Mouse (Mus musculus) CH12.LX (cell line): ENCODE data around the gene Ptov1. TPM values are rescaled to one million over a fixed set of nuclear protein-coding genes. Genes with fewer than 3 reads are reported as not detected.

Source experiments
- DNase-seq: peaks from one replicate; pipeline ENCODE4 v3.0.0-alpha.2; 2013; ENCODE audit errors: extremely low read depth
- H3K27ac ChIP-seq: 2 replicates; pipeline ENCODE4 v1.5.1; 2012; ENCODE audit warnings: low read depth, mild to moderate bottlenecking, control low read depth, moderate library complexity; ENCODE audit not compliant: insufficient read depth
- H3K27me3 ChIP-seq: replicated peaks from 2 replicates; pipeline ENCODE3; 2012; ENCODE audit warnings: inconsistent platforms
- H3K36me3 ChIP-seq, 2 experiments: replicated peaks in 1 of 2; 2 replicates each; pipeline versions ENCODE3 to v1.6.1; 2012; ENCODE audit warnings: inconsistent platforms in 1 of 2, low read length in 1 of 2, mild to moderate bottlenecking in 1 of 2, mixed read lengths in 1 of 2, moderate library complexity in 1 of 2; ENCODE audit not compliant: control insufficient read depth in 1 of 2, insufficient read depth in 1 of 2
- H3K4me1 ChIP-seq, 2 experiments: 2 replicates each; pipeline ENCODE4 v1.6.1; 2012; ENCODE audit warnings: inconsistent platforms in 1 of 2, moderate library complexity in 1 of 2; ENCODE audit not compliant: insufficient read depth in 2 of 2, control insufficient read depth in 1 of 2
- H3K4me2 ChIP-seq: 2 replicates; pipeline ENCODE4 v1.6.1; 2012; ENCODE audit warnings: low read depth, mild to moderate bottlenecking, control low read depth; ENCODE audit not compliant: poor library complexity, insufficient read depth, severe bottlenecking
- H3K4me3 ChIP-seq, 3 experiments: fragments of 150-350 bp in 1 of 3; sonication (generic) in 1 of 3; replicated peaks in 1 of 3; 2 replicates each; pipeline versions ENCODE3 to v1.5.1; 2011 to 2012; ENCODE audit warnings: low read depth in 2 of 3, low read length in 2 of 3, mild to moderate bottlenecking in 2 of 3, moderate library complexity in 2 of 3, control low read depth in 1 of 3, improper control_type of control experiment in 1 of 3, inconsistent platforms in 1 of 3, mixed read lengths in 1 of 3; ENCODE audit not compliant: poor library complexity in 1 of 3
- H3K79me2 ChIP-seq: replicated peaks from 2 replicates; pipeline ENCODE4 v1.6.1; 2012; ENCODE audit warnings: mild to moderate bottlenecking, moderate library complexity; ENCODE audit not compliant: control insufficient read depth, poor library complexity, insufficient read depth, severe bottlenecking; ENCODE audit errors: extremely low read depth
- H3K9ac ChIP-seq: 2 replicates; pipeline ENCODE4 v1.6.1; 2012; ENCODE audit warnings: low read depth, mild to moderate bottlenecking, control low read depth, moderate library complexity; ENCODE audit not compliant: insufficient read depth
- H3K9me3 ChIP-seq: replicated peaks from 2 replicates; pipeline ENCODE3; 2012; ENCODE audit warnings: low read length, inconsistent platforms, mixed read lengths
- CHD1 ChIP-seq: IDR thresholded peaks from 2 replicates; pipeline ENCODE4 v1.6.1; 2012; ENCODE audit warnings: low read depth, low read length, improper control_type of control experiment, inconsistent platforms
- CTCF ChIP-seq, 2 experiments: IDR thresholded peaks in 1 of 2; conservative IDR thresholded peaks in 1 of 2; 2 replicates each; pipeline ENCODE4 v1.5.1; 2011 to 2012; ENCODE audit warnings: low read depth in 2 of 2, low read length in 2 of 2, improper control_type of control experiment in 1 of 2, inconsistent platforms in 1 of 2, mild to moderate bottlenecking in 1 of 2, moderate library complexity in 1 of 2
- E2F4 ChIP-seq: IDR thresholded peaks from 2 replicates; pipeline ENCODE4 v1.6.1; 2011; ENCODE audit warnings: low read depth, low read length, improper control_type of control experiment; ENCODE audit not compliant: insufficient replicate concordance
- GABPA ChIP-seq: IDR thresholded peaks from 2 replicates; pipeline ENCODE4 v1.6.1; 2012; ENCODE audit warnings: low read depth, low read length, improper control_type of control experiment, inconsistent platforms; ENCODE audit not compliant: insufficient replicate concordance
- HCFC1 ChIP-seq: IDR thresholded peaks from 2 replicates; pipeline ENCODE4 v1.6.1; 2012; ENCODE audit warnings: low read depth, mild to moderate bottlenecking, inconsistent platforms, low read length, improper control_type of control experiment
- JUND ChIP-seq: conservative IDR thresholded peaks from 2 replicates; pipeline ENCODE4 v1.6.1; 2011; ENCODE audit warnings: low read depth, low read length, improper control_type of control experiment
- KAT2A ChIP-seq: IDR thresholded peaks from 2 replicates; pipeline ENCODE4 v1.6.1; 2012; ENCODE audit warnings: low read length, improper control_type of control experiment, inconsistent platforms; ENCODE audit not compliant: insufficient replicate concordance
- MAX ChIP-seq: IDR thresholded peaks from 2 replicates; pipeline ENCODE4 v1.6.1; 2011; ENCODE audit warnings: low read length, improper control_type of control experiment
- MAZ ChIP-seq: IDR thresholded peaks from 2 replicates; pipeline ENCODE4 v1.6.1; 2012; ENCODE audit warnings: low read depth, mild to moderate bottlenecking, inconsistent platforms, low read length, improper control_type of control experiment, moderate library complexity
- MEF2A ChIP-seq: IDR thresholded peaks from 2 replicates; pipeline ENCODE4 v1.6.1; 2014; ENCODE audit warnings: low read depth, mild to moderate bottlenecking, inconsistent platforms, low read length, improper control_type of control experiment, borderline replicate concordance
- MXI1 ChIP-seq: IDR thresholded peaks from 2 replicates; pipeline ENCODE4 v1.6.1; 2011; ENCODE audit warnings: mild to moderate bottlenecking, low read depth, low read length, improper control_type of control experiment
- MYC ChIP-seq: IDR thresholded peaks from 2 replicates; pipeline ENCODE4 v1.6.1; 2011; ENCODE audit warnings: low read depth, mild to moderate bottlenecking, improper control_type of control experiment, low read length
- NELFE ChIP-seq: IDR thresholded peaks from 2 replicates; pipeline ENCODE4 v1.6.1; 2011; ENCODE audit warnings: low read depth, low read length, improper control_type of control experiment
- SIN3A ChIP-seq: IDR thresholded peaks from 2 replicates; pipeline ENCODE4 v1.6.1; 2012; ENCODE audit warnings: low read length, improper control_type of control experiment, inconsistent platforms
- USF1 ChIP-seq: IDR thresholded peaks from 2 replicates; pipeline ENCODE4 v1.6.1; 2014; ENCODE audit warnings: low read depth, mild to moderate bottlenecking, inconsistent platforms, low read length, improper control_type of control experiment
- USF2 ChIP-seq: conservative IDR thresholded peaks from 2 replicates; pipeline ENCODE4 v1.6.1; 2011; ENCODE audit warnings: low read depth, low read length, improper control_type of control experiment
- ZC3H11A ChIP-seq: IDR thresholded peaks from 2 replicates; pipeline ENCODE4 v1.6.1; 2012; ENCODE audit warnings: low read depth, mild to moderate bottlenecking, inconsistent platforms, low read length, improper control_type of control experiment
- ZKSCAN1 ChIP-seq: IDR thresholded peaks from 2 replicates; pipeline ENCODE4 v1.6.1; 2012; ENCODE audit warnings: low read depth, inconsistent platforms, low read length, improper control_type of control experiment, borderline replicate concordance
- ZMIZ1 ChIP-seq: IDR thresholded peaks from 2 replicates; pipeline ENCODE4 v1.6.1; 2012; ENCODE audit warnings: low read depth, mild to moderate bottlenecking, inconsistent platforms, low read length, improper control_type of control experiment
- ZNF384 ChIP-seq: IDR thresholded peaks from 2 replicates; pipeline ENCODE4 v1.6.1; 2012; ENCODE audit warnings: low read depth, low read length, improper control_type of control experiment, inconsistent platforms
- dilution Hi-C: fragments of 300-500 bp; cut with MboI; formaldehyde crosslinking; loops from 2 replicates; pipeline ENCODE4 v1.14.3; 2020; ENCODE audit warnings: low sequenced_read_pairs; ENCODE audit not compliant: extremely low pct_unique_long_range_greater_than_20kb, extremely low pct_ligation_motif_present
- in situ Hi-C: fragments of 300-500 bp; cut with MboI; formaldehyde crosslinking; loops from 3 replicates; pipeline ENCODE4 v1.14.3; 2019; ENCODE audit warnings: low sequenced_read_pairs, low pct_ligation_motif_present, low pct_unique_long_range_greater_than_20kb, mixed read lengths
- polyA plus RNA-seq: library from polyadenylated mRNA; unstranded; fragments of >175 nt; gene quantifications from 2 replicates; pipeline ENCODE4 v1.2.1, GENCODE M21; 2012; ENCODE audit warnings: low read depth; ENCODE audit not compliant: insufficient read length
- total RNA-seq, 2 experiments: library from RNA; depleted of rRNA; stranded (reverse); fragments of 300-350 nt in 1 of 2; fragments of >200 nt in 1 of 2; gene quantifications; 2 replicates each; pipeline ENCODE4 v1.2.3; 2012 to 2014

Gene Ptov1
- total and polyA plus RNA-seq, 3 experiments, result 5.7 to 21.0 (median 16.8) TPM

GRCm38 (mm10) chr7:44890180-44890579 is 20.6 kb upstream of the Ptov1 start:
- H3K4me3 ChIP-seq, result no peak overlapping the region
- dilution Hi-C loops (no loop called here), in situ Hi-C loops (no loop called here)
- DNase-seq, result no peak
- H3K4me1 ChIP-seq, result peaks cover 10 to 17% of the 10 kb centered on the region in 2 experiments
- peaks cover 14% of the 10 kb centered on the region for H3K79me2 ChIP-seq
- H3K9me3 ChIP-seq, result no peaks in the 10 kb centered on the region
- H3K36me3 ChIP-seq, result peaks cover 22 to 54% of the 10 kb centered on the region in 2 experiments
- no peak overlapping the region for H3K4me2 ChIP-seq
- H3K9ac ChIP-seq, result no peak overlapping the region
- H3K27ac ChIP-seq, result no peak overlapping the region
- no peaks in the 10 kb centered on the region for H3K27me3 ChIP-seq
- no peak for TF ChIP-seq NELFE

- Histone ChIP-seq H3K79me2 (peaks cover 14% of the 10 kb centered on the region), H3K4me2 (no peak overlapping the region), H3K27me3 (no peaks in the 10 kb centered on the region), H3K27ac (no peak overlapping the region), H3K9ac (no peak overlapping the region), H3K4me1 (peaks cover 10 to 14% of the 10 kb centered on the region in 2 experiments), H3K4me3 (no peak overlapping the region), H3K36me3 (peaks cover 36 to 68% of the 10 kb centered on the region in 2 experiments), H3K9me3 (no peaks in the 10 kb centered on the region)
- DNase-seq, result no peak
- dilution Hi-C loops (no loop called here), in situ Hi-C loops (no loop called here)
- no peak for TF ChIP-seq MXI1
- TF ChIP-seq MYC, result no peak
- no peak for TF ChIP-seq USF1
- TF ChIP-seq GABPA, result no peak
- no peak for TF ChIP-seq ZKSCAN1
- no peak for TF ChIP-seq MEF2A
- TF ChIP-seq MAX, result no peak
- TF ChIP-seq HCFC1, result no peak
- TF ChIP-seq USF2, result no peak
- no peak for TF ChIP-seq CTCF (conservative IDR thresholded peaks at IDR 0.05 in 1 of 2, IDR thresholded peaks at IDR 0.05 in 1 of 2; ENCODE audit: low read depth in 2 of 2, low read length in 2 of 2)
- TF ChIP-seq ZC3H11A, result no peak
- no peak for TF ChIP-seq JUND
- no peak for TF ChIP-seq KAT2A
- no peak for TF ChIP-seq ZMIZ1
- no peak for TF ChIP-seq MAZ
- no peak for TF ChIP-seq ZNF384
- no peak for TF ChIP-seq CHD1
- TF ChIP-seq E2F4, result no peak
- TF ChIP-seq SIN3A, result no peak
Observed at GRCm38 (mm10) chr7:44888256-44889105, 18.9 kb upstream of the Ptov1 start.
